Mouse (Mus musculus): Measurements from ENCODE around the gene B3galt4.

GRCm38 (mm10) chr17:33928251-33928947, 22.9 kb downstream of the B3galt4 start:
- TF ChIP-seq CTCF (IDR thresholded peaks at IDR 0.05; ENCODE audit: insufficient read depth, low read length) (no peak), POLR2A (IDR thresholded peaks at IDR 0.05; ENCODE audit: borderline replicate concordance, extremely low read depth, low read depth, low read length) (no peak)
